Mouse (Mus musculus): ENCODE data around the gene Zfp276. TPM values are rescaled to one million over a fixed set of nuclear protein-coding genes. Genes with fewer than 3 reads are reported as not detected.
A peak's percentile ranks its signal among the peaks of the same experiment; 100 is the strongest.
"Not testable (repeated sequence)": the region's sequence is repeated elsewhere in the genome, so short reads cannot be mapped to it uniquely, and the experiment has no call there.

The Zfp276 gene
- total RNA-seq, 1 experiment from 2014 or later: 57.4 TPM

- ATAC-seq (ENCODE audit: extremely low read depth, insufficient number of reproducible peaks, low FRiP score, poor library complexity, severe bottlenecking): no peak
These were observed 11.7 kb upstream of the Zfp276 start for GRCm38 (mm10) chr8:123242107-123242923.

DNA sequence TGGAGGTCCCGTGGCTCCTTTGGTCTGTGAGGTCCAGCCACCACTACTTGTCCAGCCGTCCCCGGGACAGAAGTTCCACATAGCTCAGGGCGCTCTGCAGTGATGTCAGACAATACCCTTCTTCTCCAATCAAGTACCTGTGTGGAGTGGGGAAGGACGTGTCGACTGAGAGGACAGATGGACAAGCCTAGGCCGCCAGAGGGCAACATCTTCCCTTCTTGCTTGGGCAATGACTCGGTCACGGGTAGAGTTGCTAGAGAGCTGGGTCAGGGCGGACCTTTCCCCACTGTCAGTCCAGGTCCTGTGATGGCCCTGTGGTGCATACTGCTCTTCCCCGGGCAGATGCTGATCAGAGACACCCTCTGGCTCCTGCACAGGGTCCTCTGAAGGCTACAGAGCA, 10.9 kb upstream of the Zfp276 start:
- no peak for ATAC-seq (ENCODE audit: extremely low read depth, insufficient number of reproducible peaks, low FRiP score, poor library complexity, severe bottlenecking)

- no peak for ATAC-seq (ENCODE audit: extremely low read depth, insufficient number of reproducible peaks, low FRiP score, poor library complexity, severe bottlenecking)
These were observed 9.6 kb upstream of the Zfp276 start for GRCm38 (mm10) chr8:123244382-123244781.

- ATAC-seq (ENCODE audit: extremely low read depth, insufficient number of reproducible peaks, low FRiP score, poor library complexity, severe bottlenecking): no peak
These were observed 8.5 kb upstream of the Zfp276 start for GRCm38 (mm10) chr8:123245543-123245942.

GRCm38 (mm10) chr8:123247748-123248147, 6.2 kb upstream of the Zfp276 start:
- no peak for ATAC-seq (ENCODE audit: extremely low read depth, insufficient number of reproducible peaks, low FRiP score, poor library complexity, severe bottlenecking)

DNA sequence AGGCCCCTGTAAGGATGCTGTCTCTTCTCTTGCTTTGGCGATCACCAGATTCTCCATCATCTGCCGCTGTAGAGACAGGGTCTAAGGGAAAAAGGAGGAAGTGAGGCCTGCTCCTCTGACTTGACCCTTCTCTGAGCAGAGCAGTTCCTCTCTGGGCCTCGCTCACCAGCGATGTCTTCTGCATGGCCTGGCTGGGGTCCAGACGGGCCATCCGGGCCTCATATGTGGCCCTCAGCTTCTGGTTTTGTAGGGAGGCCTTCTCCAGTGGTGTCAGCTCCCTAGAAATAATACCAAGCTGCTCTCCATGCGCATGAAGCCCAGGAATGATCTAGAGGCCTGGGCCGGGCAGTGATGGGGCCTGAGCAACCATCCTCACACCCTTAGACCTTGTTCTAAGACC, 5.4 kb upstream of the Zfp276 start:
- 0 out of 2 replicates have a peak, but pooled peaks have one; percentile 30 for ATAC-seq (ENCODE audit: extremely low read depth, insufficient number of reproducible peaks, low FRiP score, poor library complexity, severe bottlenecking)

DNA sequence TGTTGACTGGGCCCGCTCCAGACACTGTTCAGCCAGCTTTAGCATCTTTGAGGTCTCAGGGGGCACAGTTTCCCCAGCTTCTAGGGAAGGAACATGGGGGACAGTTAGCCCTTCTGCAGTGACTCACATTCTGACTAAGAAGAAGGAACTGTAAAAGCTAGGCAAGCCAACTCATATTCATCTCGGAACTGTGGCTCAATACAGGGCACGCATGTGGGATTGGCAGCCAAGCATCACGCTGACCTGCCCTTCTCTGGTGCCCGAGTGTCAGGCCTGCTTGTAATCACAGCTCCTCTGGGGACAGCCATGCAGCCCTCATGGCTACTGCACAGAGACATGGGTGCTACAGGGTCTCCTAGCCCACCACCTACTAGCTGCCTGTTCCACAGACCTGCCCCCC, 3.1 kb upstream of the Zfp276 start:
- ATAC-seq (ENCODE audit: extremely low read depth, insufficient number of reproducible peaks, low FRiP score, poor library complexity, severe bottlenecking): no peak

DNA sequence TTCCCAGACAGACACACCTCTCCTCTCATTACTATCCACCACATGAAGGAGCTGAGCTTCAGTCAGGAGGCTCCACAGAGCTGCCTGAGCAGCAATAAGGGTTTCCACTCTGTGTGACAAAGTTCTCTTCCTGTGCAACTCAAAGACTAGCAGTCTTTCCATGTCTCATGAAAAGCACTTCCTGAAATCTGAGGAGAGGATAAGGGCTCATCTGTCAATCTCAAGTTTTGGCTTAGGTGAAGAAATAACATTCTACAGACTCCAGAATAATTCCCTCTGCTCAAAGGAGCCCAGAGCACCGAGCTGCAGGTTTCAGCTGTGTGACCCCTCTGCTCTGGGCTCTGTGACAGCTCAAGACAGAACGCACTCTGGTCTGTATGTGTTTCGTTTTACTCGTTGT, 1.1 kb upstream of the Zfp276 start:
- ATAC-seq (ENCODE audit: extremely low read depth, insufficient number of reproducible peaks, low FRiP score, poor library complexity, severe bottlenecking): no peak

- ATAC-seq (ENCODE audit: extremely low read depth, insufficient number of reproducible peaks, low FRiP score, poor library complexity, severe bottlenecking): no peak
These were observed 420 bp upstream of the Zfp276 start for GRCm38 (mm10) chr8:123253451-123254098.

DNA sequence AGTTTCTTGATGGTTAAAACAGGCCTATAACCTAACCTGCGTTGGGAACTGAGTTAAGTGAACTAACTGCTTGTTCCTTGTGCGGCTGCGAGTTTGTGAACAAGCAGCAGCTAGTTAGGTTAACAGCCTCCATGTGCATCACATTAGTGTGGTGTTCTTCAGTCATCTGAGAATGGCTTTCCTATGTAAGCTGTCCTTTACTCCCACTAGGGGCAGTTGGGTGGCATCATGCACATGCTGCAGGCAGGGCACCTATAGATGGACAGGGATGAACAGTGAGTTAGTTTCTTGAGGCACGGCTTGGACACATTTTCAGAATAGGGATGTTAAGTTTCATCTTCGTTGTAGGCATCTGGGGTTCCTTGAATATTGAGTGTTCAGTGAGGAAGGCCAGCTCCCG, 1.2 kb downstream of the Zfp276 start:
- ATAC-seq (ENCODE audit: extremely low read depth, insufficient number of reproducible peaks, low FRiP score, poor library complexity, severe bottlenecking): no peak

DNA sequence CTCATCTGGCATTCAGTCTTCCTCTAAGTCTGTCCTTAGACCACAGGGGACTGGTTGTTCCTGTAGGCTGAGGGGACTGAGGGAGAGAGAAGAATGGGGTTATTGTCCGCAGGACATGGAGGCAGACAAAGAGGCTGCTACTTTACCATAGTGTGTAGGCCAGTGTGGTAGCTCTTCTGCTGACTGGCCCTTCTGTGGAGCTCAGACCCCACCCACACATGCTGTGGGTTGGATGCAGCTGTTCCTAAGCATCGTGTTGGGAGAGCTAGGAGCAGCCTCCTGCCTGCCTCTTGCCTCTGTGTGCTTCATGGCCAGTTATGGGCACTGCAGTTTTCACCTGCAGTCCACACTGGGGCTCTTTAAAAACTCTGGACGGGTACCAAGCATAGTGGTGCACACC, 3.1 kb downstream of the Zfp276 start:
- no peak for ATAC-seq (ENCODE audit: extremely low read depth, insufficient number of reproducible peaks, low FRiP score, poor library complexity, severe bottlenecking)

DNA sequence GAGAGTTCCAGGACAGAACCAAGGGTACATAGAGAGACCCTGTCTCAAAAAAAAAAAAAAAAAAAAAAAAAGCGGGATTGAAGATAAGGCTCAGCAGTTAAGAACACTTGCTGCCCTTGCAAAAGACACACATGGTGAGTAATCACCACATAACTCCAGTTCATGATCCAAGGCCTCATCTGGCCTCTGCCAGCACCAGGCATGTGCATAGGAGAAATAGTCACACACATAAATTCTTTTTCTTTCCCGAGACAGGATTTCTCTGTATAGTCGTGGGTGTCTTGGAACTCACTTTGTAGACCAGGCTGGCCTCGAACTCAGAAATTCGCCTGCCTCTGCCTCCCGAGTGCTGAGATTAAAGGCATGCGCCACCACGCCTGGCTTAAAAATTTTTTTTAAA, 3.6 kb downstream of the Zfp276 start:
- not testable (repeated sequence) for ATAC-seq (ENCODE audit: extremely low read depth, insufficient number of reproducible peaks, low FRiP score, poor library complexity, severe bottlenecking)

- ATAC-seq (ENCODE audit: extremely low read depth, insufficient number of reproducible peaks, low FRiP score, poor library complexity, severe bottlenecking): no peak
These were observed 14.1 kb downstream of the Zfp276 start for GRCm38 (mm10) chr8:123267926-123268656.

- ATAC-seq (ENCODE audit: extremely low read depth, insufficient number of reproducible peaks, low FRiP score, poor library complexity, severe bottlenecking): no peak
These were observed 17.2 kb downstream of the Zfp276 start for GRCm38 (mm10) chr8:123271147-123271546.

DNA sequence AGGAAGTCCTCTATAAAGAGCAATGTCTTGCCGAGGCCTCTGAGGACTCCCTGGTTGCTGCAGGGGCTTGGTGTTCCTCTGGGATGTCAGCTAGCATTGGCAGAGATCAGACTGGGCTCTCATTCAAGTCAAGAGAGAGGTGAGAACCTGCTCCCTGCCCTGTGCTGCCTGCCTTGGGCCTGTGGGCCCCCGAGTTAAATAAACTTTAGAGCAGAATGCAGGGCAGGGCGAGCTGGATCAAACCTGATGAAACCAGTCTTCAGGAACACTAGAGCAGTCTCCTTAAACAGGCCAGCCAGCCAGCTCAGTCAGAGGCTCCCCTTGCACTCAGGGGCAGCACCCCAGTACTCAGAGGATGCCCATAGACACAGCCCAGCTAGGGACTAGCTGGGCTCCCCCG, 17.9 kb downstream of the Zfp276 start:
- ATAC-seq (ENCODE audit: extremely low read depth, insufficient number of reproducible peaks, low FRiP score, poor library complexity, severe bottlenecking): no peak

- ATAC-seq (ENCODE audit: extremely low read depth, insufficient number of reproducible peaks, low FRiP score, poor library complexity, severe bottlenecking): no peak
These were observed 20.5 kb downstream of the Zfp276 start for GRCm38 (mm10) chr8:123274447-123274846.

DNA sequence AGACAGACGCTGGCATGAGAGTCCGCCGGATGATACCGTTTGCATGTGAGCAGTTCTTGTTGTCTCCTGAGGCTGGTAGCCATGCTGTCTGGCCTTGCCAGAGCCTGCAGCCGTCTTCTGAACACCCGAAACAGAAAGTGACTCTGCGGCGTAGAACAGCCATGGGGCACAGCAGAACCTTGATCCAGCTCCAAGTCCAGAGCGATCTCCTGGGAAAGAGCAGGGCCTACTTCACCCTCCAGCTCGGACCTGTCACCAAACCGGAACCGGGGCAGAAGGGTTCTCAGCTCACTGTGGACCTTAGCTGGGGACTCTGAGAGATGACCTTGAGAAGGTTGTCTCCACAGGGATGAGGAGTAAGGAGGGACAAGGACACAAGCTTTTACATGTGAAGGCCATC, 21.1 kb downstream of the Zfp276 start:
- ATAC-seq (ENCODE audit: extremely low read depth, insufficient number of reproducible peaks, low FRiP score, poor library complexity, severe bottlenecking): no peak

- no peak for ATAC-seq (ENCODE audit: extremely low read depth, insufficient number of reproducible peaks, low FRiP score, poor library complexity, severe bottlenecking)
These were observed 24.4 kb downstream of the Zfp276 start for GRCm38 (mm10) chr8:123278445-123278844.

GRCm38 (mm10) chr8:123279828-123280227, 25.8 kb downstream of the Zfp276 start:
- no peak; the same call in 1 of the 2 replicates for ATAC-seq (ENCODE audit: extremely low read depth, insufficient number of reproducible peaks, low FRiP score, poor library complexity, severe bottlenecking)
